Mouse (Mus musculus) stomach, postnatal 0 days (tissue): Measurements from ENCODE around the gene Stk25.

Source experiments
- CTCF ChIP-seq: IDR thresholded peaks from 2 replicates; pipeline ENCODE4 v1.5.1; 2016; ENCODE audit warnings: antibody characterized with exemption, low read depth, mild to moderate bottlenecking, moderate library complexity
- EP300 ChIP-seq: optimal IDR thresholded peaks from 2 replicates; pipeline ENCODE3; 2016; ENCODE audit warnings: antibody characterized with exemption

DNA sequence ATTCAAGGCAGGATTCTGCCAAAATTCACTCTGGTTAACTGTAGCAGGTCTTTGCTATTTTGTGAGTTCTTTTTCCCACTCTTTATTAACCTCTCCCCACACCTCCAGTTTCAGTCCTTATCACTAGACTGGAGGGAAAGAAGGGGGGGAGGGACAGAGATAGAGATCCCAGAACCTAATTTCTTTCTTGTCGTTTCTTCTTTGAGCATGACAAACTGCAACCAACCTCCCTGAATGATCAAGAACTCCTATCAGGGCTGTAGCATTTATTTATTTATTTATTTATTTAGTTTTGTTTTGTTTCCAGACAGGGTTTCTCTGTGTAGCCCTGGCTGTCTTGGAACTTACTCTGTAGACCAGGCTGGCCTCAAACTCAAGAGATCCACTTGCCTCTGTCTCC lies 43.6 kb upstream of the Stk25 start:
- TF ChIP-seq CTCF: no peak
- TF ChIP-seq EP300: no peak
